Mouse (Mus musculus): ENCODE measurements around the gene Pex11g. TPM values are rescaled to one million over a fixed set of nuclear protein-coding genes. Genes with fewer than 3 reads are reported as not detected.

The Pex11g gene
- total RNA-seq, 2 experiments from 2014 or later, result 2.3 to 2.6 TPM

DNA sequence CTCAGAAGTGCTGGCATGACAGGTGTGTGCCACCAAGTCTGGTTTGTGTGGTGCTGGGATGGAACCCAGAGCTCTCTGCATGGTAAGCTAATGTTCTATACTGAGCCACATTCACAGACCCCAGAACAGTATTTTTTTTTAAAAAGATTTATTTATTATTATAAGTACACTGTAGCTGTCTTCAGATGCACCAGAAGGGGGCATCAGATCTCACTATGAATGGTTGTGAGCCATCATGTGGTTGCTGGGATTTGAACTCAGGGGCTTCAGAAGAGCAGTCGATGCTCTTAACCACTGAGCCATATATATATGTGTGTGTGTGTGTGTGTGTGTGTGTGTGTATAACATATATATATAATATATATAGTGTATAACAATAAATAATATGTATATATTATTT is 1.4 kb upstream of the Pex11g start:
- no peak for DNase-seq
- Histone ChIP-seq H3K4me3 (no peak overlapping the region), H3K27ac (no peak overlapping the region)
- intact Hi-C loops (cut with DNase I), result no loop called here
- TF ChIP-seq CTCF (IDR thresholded peaks at IDR 0.05), result peak; percentile 15; the same call in 1 of the 2 replicates

DNA sequence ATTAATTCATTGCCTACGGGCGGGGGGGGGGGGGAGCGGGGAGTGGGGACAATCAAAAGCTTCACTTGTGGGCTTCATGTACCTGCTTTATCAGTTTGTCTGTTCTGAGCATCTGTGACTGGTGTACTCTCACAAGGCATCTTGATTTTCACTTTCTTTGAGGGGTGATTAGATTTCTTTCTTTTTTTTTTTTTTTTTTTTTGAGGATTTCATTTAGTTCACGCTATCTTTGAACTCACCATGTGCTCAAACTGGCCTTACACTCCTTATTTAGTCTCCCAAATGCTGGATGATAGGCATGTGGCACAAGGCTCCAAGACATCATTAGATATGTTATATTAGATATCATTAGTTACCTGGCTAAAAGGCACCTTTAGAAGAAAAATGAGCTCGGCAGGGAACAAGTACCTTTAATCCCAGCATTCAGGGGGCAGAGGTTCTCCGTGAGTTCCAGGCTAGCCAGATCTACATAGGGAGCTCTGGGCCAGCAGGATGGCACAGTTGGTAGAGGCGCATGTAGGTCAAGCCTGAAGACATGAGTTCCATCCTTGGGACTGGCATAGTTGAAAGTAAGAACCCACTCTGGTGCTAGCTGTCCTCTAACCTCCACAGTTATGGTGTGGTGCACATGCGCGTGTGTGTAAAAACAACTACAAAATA is 536 bp upstream of the Pex11g start:
- peak overlapping the region; percentile 71 for H3K4me3 ChIP-seq
- intact Hi-C loops (cut with DNase I), result no loop called here
- no peak for TF ChIP-seq CTCF (IDR thresholded peaks at IDR 0.05)
- no peak for DNase-seq
- peak overlapping the region; percentile 88 for H3K27ac ChIP-seq

DNA sequence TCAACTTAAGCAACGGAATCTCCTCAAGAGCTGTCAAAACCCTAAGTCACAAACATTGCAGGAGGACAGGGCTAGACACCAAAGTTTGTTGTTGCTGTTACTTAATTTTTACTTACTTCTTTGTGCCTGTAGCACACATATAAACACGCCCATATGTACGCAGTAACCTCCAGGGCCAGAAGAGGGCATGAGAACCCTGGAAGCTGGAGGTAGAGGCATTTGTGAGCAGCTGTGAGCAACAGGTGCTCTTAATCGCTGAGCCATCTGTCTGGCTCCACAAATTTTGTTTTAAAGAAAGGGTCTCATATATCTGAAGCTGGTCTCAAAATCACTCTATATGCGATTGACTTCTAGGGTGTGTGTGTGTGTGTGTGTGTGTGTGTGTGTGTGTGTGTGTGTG is 3.2 kb downstream of the Pex11g start:
- DNase-seq, result no peak
- Histone ChIP-seq H3K4me3 (no peak overlapping the region), H3K27ac (no peak overlapping the region)
- peak; percentile 49 for TF ChIP-seq CTCF (IDR thresholded peaks at IDR 0.05)
- intact Hi-C loops (cut with DNase I), result no loop called here

- intact Hi-C loops (cut with DNase I), result no loop called here
- no peak overlapping the region for H3K4me3 ChIP-seq
- TF ChIP-seq CTCF (IDR thresholded peaks at IDR 0.05), result no peak
- DNase-seq, result no peak
- H3K27ac ChIP-seq, result no peak overlapping the region
Observed at GRCm38 (mm10) chr8:3463248-3463647, 4.2 kb downstream of the Pex11g start.

- intact Hi-C loops (cut with DNase I), result loop anchor here (5.0 kb wide), 1 partner anchor 60 kb away; the partner anchor contains the start of gene Arhgef18
- Histone ChIP-seq H3K4me3 (no peak overlapping the region), H3K27ac (no peak overlapping the region)
- no peak for TF ChIP-seq CTCF (IDR thresholded peaks at IDR 0.05)
- DNase-seq, result no peak
Observed at GRCm38 (mm10) chr8:3451992-3452391, 15.5 kb downstream of the Pex11g start.

DNA sequence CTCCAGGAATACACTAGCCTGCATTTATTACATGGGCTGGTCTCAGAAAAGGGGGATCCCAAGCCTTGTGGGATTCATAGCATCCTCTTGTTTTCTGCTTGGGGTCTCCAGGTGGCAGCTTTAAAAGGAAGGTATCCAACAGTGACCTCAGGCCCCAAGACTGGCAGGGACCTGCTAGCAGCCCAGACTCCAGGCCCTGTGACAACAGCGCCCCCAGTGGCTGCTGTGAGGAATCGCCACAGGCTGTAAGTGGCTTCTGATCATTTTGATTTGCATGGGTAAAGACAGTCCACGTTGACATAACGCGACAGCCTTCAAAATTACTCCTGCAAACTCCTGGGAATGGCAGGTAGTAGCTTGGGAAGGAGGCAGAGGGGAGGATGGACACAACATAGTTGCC is 16.8 kb downstream of the Pex11g start:
- DNase-seq, result peak; percentile 67
- TF ChIP-seq CTCF (IDR thresholded peaks at IDR 0.05), result peak; percentile 100
- H3K27ac ChIP-seq, result no peak overlapping the region
- H3K4me3 ChIP-seq, result no peak overlapping the region
- intact Hi-C loops (cut with DNase I), result loop anchor here (1.0 to 5.0 kb wide), 2 partner anchors 58 to 92 kb away; partner anchors contain the start of gene Arhgef18

DNA sequence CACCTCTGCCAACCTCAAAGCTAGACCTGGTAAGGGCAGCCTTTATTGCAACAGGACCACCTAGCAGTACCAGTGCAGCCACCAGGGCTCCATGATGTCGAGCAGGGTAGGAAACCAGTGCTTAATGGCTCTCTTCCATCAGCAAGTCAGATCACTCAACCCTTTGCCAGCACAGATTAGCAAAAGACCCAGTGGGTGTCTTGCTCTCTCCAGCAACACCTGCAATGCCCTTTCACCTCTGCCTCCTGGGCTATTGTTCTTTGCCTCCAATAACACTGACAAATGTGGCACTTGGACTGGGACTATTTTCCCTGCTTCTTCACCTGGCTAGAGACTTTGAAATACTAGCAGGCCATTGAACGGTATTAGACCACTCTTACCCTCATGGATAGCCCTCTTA is 18.3 kb downstream of the Pex11g start:
- intact Hi-C loops (cut with DNase I), result no loop called here
- no peak overlapping the region for H3K4me3 ChIP-seq
- TF ChIP-seq CTCF (IDR thresholded peaks at IDR 0.05), result no peak
- no peak for DNase-seq
- H3K27ac ChIP-seq, result no peak overlapping the region

GRCm38 (mm10) chr8:3439510-3439909 is 28.0 kb downstream of the Pex11g start:
- Histone ChIP-seq H3K27ac (no peak overlapping the region), H3K4me3 (no peak overlapping the region)
- peak; percentile 58 for TF ChIP-seq CTCF (IDR thresholded peaks at IDR 0.05)
- DNase-seq, result no peak
- intact Hi-C loops (cut with DNase I), result no loop called here

DNA sequence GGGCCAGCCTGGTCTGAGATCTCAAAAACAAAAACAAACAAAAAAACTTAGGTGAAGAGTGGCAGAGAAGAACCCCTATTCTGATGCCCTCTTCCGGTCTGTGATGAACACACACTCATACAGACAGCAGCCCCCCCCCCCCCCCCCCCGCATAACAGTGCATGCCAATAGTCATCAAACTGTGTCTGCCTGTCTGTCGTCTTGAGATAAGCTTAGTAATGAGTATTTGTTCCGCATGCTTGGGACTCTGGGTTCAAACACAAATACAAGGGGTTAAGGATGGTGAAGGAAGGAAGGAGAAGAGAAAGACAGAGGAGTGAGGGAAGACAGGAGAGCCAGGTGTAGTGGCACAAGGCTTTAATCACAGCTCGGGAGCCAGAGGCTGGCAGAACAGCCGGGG is 31.0 kb downstream of the Pex11g start:
- Histone ChIP-seq H3K4me3 (no peak overlapping the region), H3K27ac (no peak overlapping the region)
- no peak for TF ChIP-seq CTCF (IDR thresholded peaks at IDR 0.05)
- DNase-seq, result no peak
- intact Hi-C loops (cut with DNase I), result no loop called here

DNA sequence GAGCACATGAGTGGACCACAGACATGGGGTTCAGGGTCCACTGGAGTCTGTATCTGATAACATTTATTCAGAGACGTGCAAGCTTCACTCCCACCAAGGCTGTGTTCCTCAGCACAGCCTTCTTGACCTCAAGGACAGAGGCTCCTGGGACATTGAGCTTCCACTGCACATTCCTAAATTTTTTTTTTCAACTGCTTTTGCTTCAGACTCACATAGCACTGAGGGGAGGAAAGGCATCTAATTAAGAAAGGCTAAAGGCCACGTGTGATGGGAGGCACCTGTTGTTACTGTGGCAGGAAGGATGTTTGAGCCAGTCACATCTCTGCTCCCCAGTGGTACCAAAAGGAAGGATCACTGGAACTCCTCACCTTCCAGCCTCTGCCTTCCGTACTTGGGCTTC is 36.4 kb downstream of the Pex11g start:
- intact Hi-C loops (cut with DNase I), result no loop called here
- H3K27ac ChIP-seq, result no peak overlapping the region
- H3K4me3 ChIP-seq, result no peak overlapping the region
- TF ChIP-seq CTCF (IDR thresholded peaks at IDR 0.05), result no peak
- DNase-seq, result no peak

- no peak for DNase-seq
- no peak overlapping the region for H3K4me3 ChIP-seq
- intact Hi-C loops (cut with DNase I), result no loop called here
- peak overlapping the region; percentile 12 for H3K27ac ChIP-seq
- no peak for TF ChIP-seq CTCF (IDR thresholded peaks at IDR 0.05)
Observed at GRCm38 (mm10) chr8:3429966-3430365, 37.5 kb downstream of the Pex11g start.

GRCm38 (mm10) chr8:3428426-3428825 is 39.1 kb downstream of the Pex11g start:
- Histone ChIP-seq H3K27ac (no peak overlapping the region), H3K4me3 (no peak overlapping the region)
- intact Hi-C loops (cut with DNase I), result no loop called here
- TF ChIP-seq CTCF (IDR thresholded peaks at IDR 0.05), result no peak
- no peak for DNase-seq

DNA sequence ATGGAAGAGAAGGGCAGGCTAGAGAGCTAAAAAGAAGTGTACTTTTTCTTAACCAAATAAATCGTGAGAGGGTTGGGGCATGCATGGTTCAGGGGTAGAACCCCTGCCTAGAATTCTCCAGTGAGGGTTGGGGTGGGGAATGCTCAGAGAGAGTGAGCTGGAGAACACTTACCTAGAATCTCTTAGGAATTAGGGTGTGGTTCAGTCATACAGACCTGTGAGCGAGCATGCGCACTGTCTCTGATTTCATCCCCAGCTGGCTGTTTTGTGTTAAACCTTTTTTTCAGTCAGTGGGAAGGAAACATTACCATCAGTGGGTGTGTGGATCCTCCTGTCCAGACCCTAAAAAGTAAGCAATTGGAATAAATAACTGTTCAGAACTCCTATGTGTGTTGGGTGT is 41.3 kb downstream of the Pex11g start:
- intact Hi-C loops (cut with DNase I), result no loop called here
- peak overlapping the region; percentile 56 for H3K27ac ChIP-seq

DNA sequence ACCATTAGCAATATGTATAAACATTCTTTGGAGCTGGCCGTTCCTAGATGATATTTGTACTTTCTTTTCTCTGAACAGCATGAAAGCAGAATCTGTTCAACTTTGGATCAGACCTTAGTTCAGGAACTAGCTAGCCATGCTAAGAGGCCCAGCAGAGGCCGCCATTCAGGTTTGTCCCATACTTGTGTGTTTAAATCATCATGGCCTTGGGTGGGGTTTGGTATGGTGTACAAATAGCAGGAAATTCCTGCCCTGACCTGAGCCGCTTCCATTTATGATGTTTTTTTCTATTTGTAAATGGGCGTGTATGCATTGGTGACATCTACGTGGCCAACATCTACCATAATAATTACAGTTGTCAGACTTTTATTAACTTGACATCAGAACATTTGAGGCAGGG is 42.3 kb downstream of the Pex11g start:
- peak; percentile 9; the same call in 1 of the 2 replicates for TF ChIP-seq CTCF (IDR thresholded peaks at IDR 0.05)
- Histone ChIP-seq H3K4me3 (no peak overlapping the region), H3K27ac (peak overlapping the region; percentile 62)
- no peak for DNase-seq
- intact Hi-C loops (cut with DNase I), result no loop called here

More for the DNA sequence above, 41.3 kb downstream of the Pex11g start:
- DNase-seq, result no peak
- no peak overlapping the region for H3K4me3 ChIP-seq
- no peak for TF ChIP-seq CTCF (IDR thresholded peaks at IDR 0.05)
